Mouse (Mus musculus) kidney, adult 2 months (tissue): ENCODE data around the gene Cacna1d.

Experiments
- CTCF ChIP-seq: fragments of 200-500 bp; conservative IDR thresholded peaks from 2 replicates; pipeline ENCODE4 v1.5.1; 2011; ENCODE audit warnings: low read depth, mild to moderate bottlenecking, control low read depth, low read length, moderate library complexity, mixed read lengths; ENCODE audit not compliant: insufficient read depth, insufficient read length
- POLR2A ChIP-seq: fragments of 200-500 bp; IDR thresholded peaks from one replicate; pipeline ENCODE4 v1.6.1; 2011; ENCODE audit warnings: low read depth, low read length, control low read depth

DNA sequence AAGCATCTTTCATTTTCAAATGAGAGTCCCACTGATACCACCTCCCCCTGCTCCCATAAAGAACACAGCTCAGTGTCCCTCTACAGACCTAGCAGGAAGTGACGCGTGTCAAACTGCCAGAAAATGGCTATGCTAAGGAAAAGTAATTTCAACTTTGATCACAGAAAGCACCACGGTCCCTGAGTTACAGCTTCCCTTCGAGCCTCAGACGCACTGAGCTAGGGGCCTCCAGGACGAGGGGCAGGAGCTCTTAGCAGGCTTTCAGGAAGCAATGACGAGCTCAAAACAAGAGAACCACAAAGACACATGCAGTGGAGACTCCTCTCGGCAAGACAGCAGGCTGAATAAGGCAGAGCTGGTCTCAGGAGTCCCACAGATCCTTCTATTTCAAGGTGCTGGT is 243.1 kb downstream of the Cacna1d start:
- TF ChIP-seq CTCF (no peak), POLR2A (no peak)
